9 mouse cellular contexts compared by ENCODE assay signal in genomic region chr8:86475711-86476438, GRCm38 (mm10).
A peak's percentile ranks its signal among the peaks of the same experiment; 100 is the strongest.
DNase-seq lines count a peak whose midpoint lies in the region; ATAC-seq and TF ChIP-seq lines count a peak whose summit lies in the region.
"Had no signal": no experiment of that assay in that cellular context is flagged by ENCODE, and none has a peak within 500 bp of the region (broad histone marks: within the 10 kb centered on the region; RNA-seq: fewer than 3 reads in every experiment).

No protein-coding gene starts in this region.

- H3K27me3 ChIP-seq in liver, embryonic 12.5 days (replicated peaks), result no peaks in the 10 kb centered on the region
- H3K27me3 ChIP-seq in hindbrain, embryonic 15.5 days, result no peaks in the 10 kb centered on the region
- H3K27me3 ChIP-seq in liver, embryonic 14.5 days (ENCODE audit: control insufficient read depth, insufficient read depth, low read length), result no peaks in the 10 kb centered on the region

- DNase-seq in liver, result peak; percentile 16
- DNase-seq in adrenal gland, postnatal 25 days, result peak; percentile 48
- DNase-seq in fibroblast of lung, adult 2 months (ENCODE audit: low read depth), result peak; percentile 38
- no peak for DNase-seq in liver, embryonic 14.5 days (ENCODE audit: low read depth in 3 of 3, low spot score in 3 of 3)
- peak; percentile 20 for DNase-seq in retina, postnatal 7 days (ENCODE audit: low read depth, low spot score)
- no peak for DNase-seq in thymus, postnatal 36 days

- ATAC-seq in liver, embryonic 12.5 days, result no peak
- peak; percentile 89 for ATAC-seq in hindbrain, embryonic 15.5 days (ENCODE audit: low FRiP score, low read depth)
- no peak for ATAC-seq in liver, embryonic 14.5 days (ENCODE audit: insufficient read depth)

- H3K4me3 ChIP-seq in liver, embryonic 12.5 days, result no peak overlapping the region
- no peak overlapping the region for H3K4me3 ChIP-seq in hindbrain, embryonic 15.5 days
- no peak overlapping the region for H3K4me3 ChIP-seq in liver, embryonic 14.5 days (ENCODE audit: insufficient read depth in 1 of 2, low read depth in 2 of 2, low read length in 2 of 2)

- H3K4me1 ChIP-seq in liver, embryonic 12.5 days, result no peaks in the 10 kb centered on the region
- peaks cover 8% of the 10 kb centered on the region for H3K4me1 ChIP-seq in hindbrain, embryonic 15.5 days (replicated peaks)
- H3K4me1 ChIP-seq in liver, embryonic 14.5 days (replicated peaks; ENCODE audit: control insufficient read depth in 2 of 2, insufficient read depth in 2 of 2, low read length in 1 of 2), result no peaks in the 10 kb centered on the region

- no peak for TF ChIP-seq EP300 in liver, embryonic 14.5 days (IDR thresholded peaks at IDR 0.05; ENCODE audit: low read depth)

- no peaks in the 10 kb centered on the region for H3K9me3 ChIP-seq in liver, embryonic 12.5 days (replicated peaks)
- H3K9me3 ChIP-seq in hindbrain, embryonic 15.5 days, result no peaks in the 10 kb centered on the region
- no peaks in the 10 kb centered on the region for H3K9me3 ChIP-seq in liver, embryonic 14.5 days (ENCODE audit: control insufficient read depth, low read length)

- peak; percentile 41 for TF ChIP-seq CTCF in liver, embryonic 14.5 days (IDR thresholded peaks at IDR 0.05; ENCODE audit: low read depth)

- no peak overlapping the region for H3K27ac ChIP-seq in liver, embryonic 12.5 days
- peak overlapping the region; percentile 70 for H3K27ac ChIP-seq in hindbrain, embryonic 15.5 days (replicated peaks)
- H3K27ac ChIP-seq in liver, embryonic 14.5 days, result no peak overlapping the region
- H3K27ac ChIP-seq: macrophage had no signal

- 51% methylated on average over 9 of the region's 9 CpGs for WGBS in liver, embryonic 12.5 days (ENCODE audit: insufficient replicate concordance)
- WGBS in hindbrain, embryonic 15.5 days, result 45% methylated on average over 9 of the region's 9 CpGs
- WGBS in liver, embryonic 14.5 days (ENCODE audit: insufficient replicate concordance), result 49% methylated on average over 9 of the region's 9 CpGs

- H3K36me3 ChIP-seq in liver, embryonic 12.5 days, result no peaks in the 10 kb centered on the region
- no peaks in the 10 kb centered on the region for H3K36me3 ChIP-seq in hindbrain, embryonic 15.5 days
- no peaks in the 10 kb centered on the region for H3K36me3 ChIP-seq in liver, embryonic 14.5 days (replicated peaks; ENCODE audit: control insufficient read depth, insufficient read depth, low read depth)

- no peak overlapping the region for H3K9ac ChIP-seq in liver, embryonic 12.5 days
- no peak overlapping the region for H3K9ac ChIP-seq in hindbrain, embryonic 15.5 days
- no peak overlapping the region for H3K9ac ChIP-seq in liver, embryonic 14.5 days (replicated peaks)

- no peak overlapping the region for H3K4me2 ChIP-seq in liver, embryonic 12.5 days
- peak overlapping the region; percentile 15; the same call in 1 of the 2 replicates for H3K4me2 ChIP-seq in hindbrain, embryonic 15.5 days
- no peak overlapping the region for H3K4me2 ChIP-seq in liver, embryonic 14.5 days (ENCODE audit: low read depth)

Comparison
In these comparisons a context has a peak if more than half of its experiments do, and no peak if none do; other contexts are left out.
1. DNase-seq: peak in liver (single experiment), adrenal gland, postnatal 25 days (single experiment), fibroblast of lung, adult 2 months (single experiment) and retina, postnatal 7 days (single experiment); none in liver, embryonic 14.5 days (0 of 3) and thymus, postnatal 36 days (0 of 2).